Mouse (Mus musculus) liver, embryonic 13.5 days (tissue): Measurements from ENCODE around the gene Lsg1. TPM values are rescaled to one million over a fixed set of nuclear protein-coding genes. Genes with fewer than 3 reads are reported as not detected.

Source experiments
- ATAC-seq: fragments of 200-750 bp; cut with Nextera tagmentation; 2 replicates; pipeline ENCODE4 v1.8.0; 2017; ENCODE audit warnings: low read depth, mild to moderate bottlenecking, moderate number of reproducible peaks, moderate library complexity
- DNase-seq: peaks from one replicate; pipeline ENCODE4 v3.0.0; 2022
- H3K27ac ChIP-seq: fragments of 300-500 bp; sonication (generic); 2 replicates; pipeline ENCODE4 v1.5.1; 2015; ENCODE audit warnings: moderate library complexity, mild to moderate bottlenecking, inconsistent platforms
- H3K27me3 ChIP-seq: fragments of 300-500 bp; sonication (generic); 2 replicates; pipeline ENCODE4 v1.6.1; 2015; ENCODE audit warnings: mild to moderate bottlenecking, inconsistent platforms
- H3K36me3 ChIP-seq: fragments of 300-500 bp; sonication (generic); 2 replicates; pipeline ENCODE4 v1.6.1; 2015; ENCODE audit warnings: mild to moderate bottlenecking, inconsistent platforms
- H3K4me1 ChIP-seq: fragments of 300-500 bp; sonication (generic); replicated peaks from 2 replicates; pipeline ENCODE4 v1.6.1; 2015; ENCODE audit warnings: inconsistent platforms
- H3K4me2 ChIP-seq: fragments of 300-500 bp; sonication (generic); 2 replicates; pipeline ENCODE4 v1.6.1; 2015; ENCODE audit warnings: inconsistent platforms, mild to moderate bottlenecking, moderate library complexity
- H3K4me3 ChIP-seq: fragments of 300-500 bp; sonication (generic); replicated peaks from 2 replicates; pipeline ENCODE4 v1.5.1; 2015; ENCODE audit warnings: mild to moderate bottlenecking, inconsistent platforms
- H3K9ac ChIP-seq: fragments of 300-500 bp; sonication (generic); 2 replicates; pipeline ENCODE4 v1.6.1; 2015; ENCODE audit warnings: mild to moderate bottlenecking, inconsistent platforms
- H3K9me3 ChIP-seq: fragments of 300-500 bp; sonication (generic); replicated peaks from 2 replicates; pipeline ENCODE4 v1.6.1; 2016; ENCODE audit warnings: inconsistent platforms
- WGBS: fragments of 180-500 bp; shearing (Covaris S2); methylation state at CpG from one replicate; pipeline ENCODE4 v1.1.7; 2015; ENCODE audit not compliant: insufficient replicate concordance; 5-methylcytosine and 5-hydroxymethylcytosine counted together
- polyA plus RNA-seq: library from polyadenylated mRNA; unstranded; fragments of >200 nt; fragmentation: Nextera tagmentation; extraction: Ambion mirVana; gene quantifications from 2 replicates; pipeline ENCODE4 v1.2.1, GENCODE M21; 2015

Gene Lsg1
- polyA plus RNA-seq, 1 experiment from 2014 or later = 36.9 TPM

GRCm38 (mm10) chr16:30572239-30572638 lies 15.2 kb downstream of the Lsg1 start:
- no peak overlapping the region for H3K9ac ChIP-seq
- 74% methylated on average over 4 of the region's 4 CpGs for WGBS
- no peaks in the 10 kb centered on the region for H3K4me1 ChIP-seq
- ATAC-seq (no peak), DNase-seq (no peak)
- H3K36me3 ChIP-seq = peaks cover 95% of the 10 kb centered on the region
- H3K4me2 ChIP-seq = no peak overlapping the region
- H3K27me3 ChIP-seq = no peaks in the 10 kb centered on the region
- H3K9me3 ChIP-seq = no peaks in the 10 kb centered on the region
- H3K4me3 ChIP-seq = no peak overlapping the region
- H3K27ac ChIP-seq = no peak overlapping the region

GRCm38 (mm10) chr16:30571378-30571777 lies 16.0 kb downstream of the Lsg1 start:
- Histone ChIP-seq H3K4me2 (no peak overlapping the region), H3K9ac (no peak overlapping the region), H3K4me3 (no peak overlapping the region), H3K36me3 (peaks cover 95% of the 10 kb centered on the region), H3K4me1 (peaks cover 5% of the 10 kb centered on the region), H3K27me3 (no peaks in the 10 kb centered on the region), H3K27ac (no peak overlapping the region), H3K9me3 (no peaks in the 10 kb centered on the region)
- 70% methylated on average over 5 of the region's 5 CpGs for WGBS
- ATAC-seq (no peak), DNase-seq (no peak)

GRCm38 (mm10) chr16:30570173-30570572 lies 17.2 kb downstream of the Lsg1 start:
- Histone ChIP-seq H3K27ac (no peak overlapping the region), H3K4me2 (no peak overlapping the region), H3K9me3 (no peaks in the 10 kb centered on the region), H3K36me3 (peaks cover 95% of the 10 kb centered on the region), H3K9ac (no peak overlapping the region), H3K4me3 (no peak overlapping the region), H3K27me3 (no peaks in the 10 kb centered on the region), H3K4me1 (peaks cover 17% of the 10 kb centered on the region)
- 81% methylated on average over 4 of the region's 4 CpGs for WGBS
- ATAC-seq (no peak), DNase-seq (no peak)

GRCm38 (mm10) chr16:30565631-30566030 lies 21.8 kb downstream of the Lsg1 start:
- Histone ChIP-seq H3K27me3 (no peaks in the 10 kb centered on the region), H3K36me3 (peaks cover 98% of the 10 kb centered on the region), H3K4me1 (peaks cover 26% of the 10 kb centered on the region), H3K4me3 (no peak overlapping the region), H3K27ac (peak overlapping the region; percentile 85), H3K4me2 (peak overlapping the region; percentile 49), H3K9me3 (no peaks in the 10 kb centered on the region), H3K9ac (peak overlapping the region; percentile 42; the same call in 1 of the 2 replicates)
- peak; percentile 97 for ATAC-seq
- WGBS = 35% methylated on average over 6 of the region's 6 CpGs
- DNase-seq = peak; percentile 48

GRCm38 (mm10) chr16:30560601-30561000 lies 26.8 kb downstream of the Lsg1 start:
- DNase-seq (no peak), ATAC-seq (no peak)
- 84% methylated on average over 4 of the region's 4 CpGs for WGBS
- H3K4me2 ChIP-seq = no peak overlapping the region
- no peak overlapping the region for H3K27ac ChIP-seq
- no peaks in the 10 kb centered on the region for H3K9me3 ChIP-seq
- peaks cover 72% of the 10 kb centered on the region for H3K36me3 ChIP-seq
- H3K4me3 ChIP-seq = no peak overlapping the region
- H3K4me1 ChIP-seq = peaks cover 13% of the 10 kb centered on the region
- H3K9ac ChIP-seq = no peak overlapping the region
- no peaks in the 10 kb centered on the region for H3K27me3 ChIP-seq

- H3K4me1 ChIP-seq = peaks cover 2% of the 10 kb centered on the region
- H3K27ac ChIP-seq = no peak overlapping the region
- H3K4me3 ChIP-seq = no peak overlapping the region
- H3K27me3 ChIP-seq = no peaks in the 10 kb centered on the region
- H3K9ac ChIP-seq = no peak overlapping the region
- ATAC-seq = no peak
- no peak for DNase-seq
- WGBS = 72% methylated on average over 5 of the region's 5 CpGs
- no peak overlapping the region for H3K4me2 ChIP-seq
- no peaks in the 10 kb centered on the region for H3K9me3 ChIP-seq
- peaks cover 61% of the 10 kb centered on the region for H3K36me3 ChIP-seq
These were observed 27.9 kb downstream of the Lsg1 start for GRCm38 (mm10) chr16:30559312-30559992.

- Histone ChIP-seq H3K27ac (no peak overlapping the region), H3K9ac (no peak overlapping the region), H3K4me1 (peaks cover 20% of the 10 kb centered on the region), H3K9me3 (no peaks in the 10 kb centered on the region), H3K4me3 (no peak overlapping the region), H3K4me2 (no peak overlapping the region), H3K36me3 (peaks cover 8% of the 10 kb centered on the region), H3K27me3 (peaks cover 34% of the 10 kb centered on the region)
- WGBS = 87% methylated on average over 8 of the region's 8 CpGs
- no peak for ATAC-seq
- no peak for DNase-seq
These were observed 33.3 kb downstream of the Lsg1 start for GRCm38 (mm10) chr16:30554109-30554508.

GRCm38 (mm10) chr16:30552621-30553338 lies 34.6 kb downstream of the Lsg1 start:
- Histone ChIP-seq H3K9me3 (no peaks in the 10 kb centered on the region), H3K4me3 (no peak overlapping the region), H3K27me3 (peaks cover 47% of the 10 kb centered on the region), H3K27ac (peak overlapping the region; percentile 6; the same call in 1 of the 2 replicates), H3K9ac (no peak overlapping the region), H3K36me3 (no peaks in the 10 kb centered on the region; the same call in 1 of the 2 replicates), H3K4me2 (no peak overlapping the region), H3K4me1 (peaks cover 20% of the 10 kb centered on the region)
- 28% methylated on average over 11 of the region's 11 CpGs for WGBS
- DNase-seq (no peak), ATAC-seq (no peak)

GRCm38 (mm10) chr16:30550748-30551192 lies 36.6 kb downstream of the Lsg1 start, which contains the start of gene Tmem44:
TSS of gene Tmem44 (minus strand) at chr16:30550842.
- Histone ChIP-seq H3K4me3 (peak within 1 kb of the TSS; percentile 68), H3K9ac (peak within 1 kb of the TSS; percentile 77), H3K4me2 (peak within 1 kb of the TSS; percentile 92), H3K36me3 (no peaks in the 10 kb centered on the region), H3K9me3 (no peaks in the 10 kb centered on the region), H3K4me1 (peaks cover 20% of the 10 kb centered on the region), H3K27ac (no peak within 1 kb of the TSS), H3K27me3 (peaks cover 54% of the 10 kb centered on the region)
- no peak for DNase-seq
- WGBS = 10% methylated on average over 14 of the region's 14 CpGs
- ATAC-seq = peak; percentile 22; the same call in 1 of the 2 replicates

GRCm38 (mm10) chr16:30549966-30550747 lies 37.2 kb downstream of the Lsg1 start:
- Histone ChIP-seq H3K4me2 (peak overlapping the region; percentile 92), H3K4me1 (peaks cover 23% of the 10 kb centered on the region), H3K27ac (no peak overlapping the region), H3K27me3 (peaks cover 54% of the 10 kb centered on the region), H3K4me3 (peak overlapping the region; percentile 68), H3K9me3 (no peaks in the 10 kb centered on the region), H3K9ac (peak overlapping the region; percentile 77), H3K36me3 (no peaks in the 10 kb centered on the region)
- WGBS = under 1% methylated on average over 56 of the region's 63 CpGs
- DNase-seq (peak; percentile 56), ATAC-seq (peak; percentile 82)

- peak overlapping the region; percentile 92 for H3K4me2 ChIP-seq
These were observed 37.9 kb downstream of the Lsg1 start for GRCm38 (mm10) chr16:30549516-30549915.

More at GRCm38 (mm10) chr16:30549516-30549915, 37.9 kb downstream of the Lsg1 start:
- Histone ChIP-seq H3K27me3 (peaks cover 54% of the 10 kb centered on the region), H3K9me3 (no peaks in the 10 kb centered on the region), H3K4me1 (peaks cover 29% of the 10 kb centered on the region), H3K36me3 (no peaks in the 10 kb centered on the region), H3K4me3 (peak overlapping the region; percentile 68), H3K9ac (peak overlapping the region; percentile 77; the same call in 1 of the 2 replicates), H3K27ac (no peak overlapping the region)
- no peak for DNase-seq
- WGBS = 61% methylated on average over 7 of the region's 7 CpGs
- no peak for ATAC-seq
